Mouse (Mus musculus) ES-CJ7 (cell line): ENCODE measurements around the gene Fbxl14.
A peak's percentile ranks its signal among the peaks of the same experiment; 100 is the strongest.

Experiments used
- DNase-seq: peaks from one replicate; pipeline ENCODE4 v3.0.0; 2011; ENCODE audit warnings: low read depth, low spot score

Fbxl14 gene

DNA sequence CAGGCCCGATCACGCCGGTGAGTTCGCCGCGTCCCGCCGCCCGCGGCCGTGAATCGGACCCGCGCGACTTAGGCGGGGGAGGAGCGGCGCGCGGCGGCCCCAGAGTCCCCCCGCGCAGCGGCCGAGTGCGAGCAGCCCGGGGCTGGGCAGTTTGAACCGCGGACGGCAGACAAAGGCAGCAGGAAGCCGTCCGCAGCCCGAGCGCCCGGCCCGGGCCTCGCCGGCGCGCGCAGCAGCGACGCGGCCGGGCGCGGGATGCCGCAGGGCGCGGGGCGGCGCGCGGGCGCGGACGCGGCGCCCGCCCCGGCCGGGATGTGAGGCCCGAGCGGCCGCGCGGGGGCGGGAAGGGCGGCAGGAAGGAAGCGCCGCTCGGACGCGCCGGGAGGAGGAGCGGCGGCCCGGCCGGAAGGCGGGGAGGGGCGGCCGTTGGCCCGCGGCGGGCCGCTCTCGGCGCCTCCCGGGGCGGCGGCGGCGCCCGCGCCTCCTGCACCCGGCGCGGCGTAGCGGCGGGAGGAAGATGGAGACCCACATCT lies at the start of gene Fbxl14:
Gene Fbxl14, plus strand, starts transcription at position 326 of the 533 bp plus-strand sequence.
- peak; percentile 61 for DNase-seq

DNA sequence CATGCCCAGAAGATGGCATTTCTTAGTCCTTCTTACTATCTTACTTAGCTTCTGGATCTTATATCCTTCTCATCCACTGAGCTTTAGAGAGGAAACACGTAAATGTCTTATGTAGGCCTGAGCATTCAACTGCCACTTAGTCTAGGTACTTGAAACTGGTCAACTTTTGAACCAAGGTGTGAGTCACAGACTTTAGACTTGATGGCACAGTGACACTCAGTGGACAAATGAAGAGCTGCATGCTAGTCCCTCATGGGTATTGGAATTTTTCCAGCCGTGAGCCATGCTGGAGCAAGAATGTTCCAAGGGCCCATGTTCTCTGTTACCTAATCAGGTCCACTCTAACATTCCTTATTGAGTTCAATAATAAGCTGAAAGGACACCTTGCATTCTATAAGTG lies 49.0 kb upstream of the Fbxl14 start:
- DNase-seq = peak; percentile 83

DNA sequence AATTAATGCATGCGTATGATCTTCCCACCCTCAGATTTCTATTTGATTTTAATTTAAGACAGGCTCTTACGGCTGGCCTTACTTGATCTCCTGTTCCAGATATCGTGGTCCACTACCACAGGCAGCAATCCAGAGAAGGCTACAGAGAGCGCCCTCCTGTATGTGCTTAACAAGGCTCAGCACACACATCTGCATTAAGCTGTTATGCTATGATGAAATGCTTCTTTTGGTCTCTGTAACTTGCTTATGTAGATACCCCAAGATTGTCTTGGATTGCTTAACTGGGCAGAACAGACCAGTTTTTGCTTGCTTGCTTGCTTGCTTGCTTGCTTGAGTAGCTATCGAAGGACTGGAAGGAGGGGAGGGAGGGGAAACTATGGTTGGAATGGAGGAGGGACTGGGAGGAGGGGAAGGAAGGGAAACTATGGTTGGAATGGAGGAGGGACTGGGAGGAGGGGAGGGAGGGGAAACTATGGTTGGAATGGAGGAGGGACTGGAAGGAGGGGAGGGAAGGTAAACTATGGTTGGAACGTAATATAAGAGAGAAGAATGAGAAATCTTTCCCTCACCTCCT lies 47.6 kb upstream of the Fbxl14 start:
- DNase-seq = no peak

DNA sequence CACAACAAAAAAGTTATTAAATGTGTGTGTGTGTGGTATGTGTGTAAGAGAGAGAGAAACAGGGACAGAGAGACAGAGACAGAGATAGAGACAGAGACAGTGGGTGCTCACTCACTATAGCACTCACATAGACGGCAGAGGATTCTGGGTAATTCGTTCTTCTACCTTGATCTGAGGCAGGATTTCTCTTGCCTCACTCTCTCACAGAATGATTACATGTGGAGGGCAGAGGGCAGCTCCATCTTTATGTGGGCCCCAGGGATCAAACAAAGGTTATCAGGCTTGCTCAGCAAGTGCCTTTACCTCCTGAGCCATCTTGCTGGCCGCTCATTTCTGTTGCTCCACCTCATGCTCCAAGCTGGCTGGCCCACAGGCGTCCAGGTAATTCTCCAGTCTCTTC lies 45.1 kb upstream of the Fbxl14 start:
- no peak for DNase-seq

DNA sequence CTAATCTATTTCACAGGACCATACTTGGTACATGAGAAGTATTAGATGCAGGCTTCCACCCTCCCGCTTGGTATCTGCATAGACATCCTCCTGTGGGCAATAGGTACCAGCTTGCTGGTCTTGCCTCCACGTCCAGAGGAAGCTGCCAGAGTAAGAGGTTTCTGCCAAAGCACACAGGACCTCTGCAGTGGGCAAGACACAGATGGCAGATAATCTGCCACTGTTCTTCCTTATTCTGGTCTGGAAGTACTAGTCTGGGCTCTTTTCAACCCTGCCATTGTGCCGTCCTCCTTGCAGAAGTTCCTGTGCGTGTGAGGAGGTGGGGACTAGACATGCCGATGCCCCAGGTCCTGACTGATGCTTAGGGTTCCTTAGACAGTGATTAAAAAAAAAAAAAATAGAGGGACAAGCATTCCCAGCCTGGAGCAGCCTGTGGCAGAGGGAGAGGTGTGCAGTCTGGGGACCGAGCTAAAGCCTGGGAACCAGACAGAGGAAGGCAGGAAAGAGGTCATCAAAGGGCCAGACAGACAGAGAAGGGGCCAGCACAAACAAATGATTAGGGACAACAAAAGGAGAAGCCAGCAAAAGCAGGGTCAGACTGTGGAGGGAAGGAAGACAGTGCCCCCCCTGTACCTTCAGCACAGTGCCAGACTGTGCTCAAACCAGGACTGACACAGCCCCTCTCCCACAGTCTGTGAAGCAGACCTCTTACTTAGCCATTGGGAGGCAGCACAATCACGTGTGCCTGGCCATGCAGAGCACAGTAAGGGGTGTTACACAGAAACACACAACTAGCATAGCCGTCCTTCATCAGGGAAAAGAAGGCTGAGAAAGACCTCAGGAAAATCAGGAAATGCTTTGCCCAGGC lies 41.3 kb upstream of the Fbxl14 start:
- DNase-seq = no peak

DNA sequence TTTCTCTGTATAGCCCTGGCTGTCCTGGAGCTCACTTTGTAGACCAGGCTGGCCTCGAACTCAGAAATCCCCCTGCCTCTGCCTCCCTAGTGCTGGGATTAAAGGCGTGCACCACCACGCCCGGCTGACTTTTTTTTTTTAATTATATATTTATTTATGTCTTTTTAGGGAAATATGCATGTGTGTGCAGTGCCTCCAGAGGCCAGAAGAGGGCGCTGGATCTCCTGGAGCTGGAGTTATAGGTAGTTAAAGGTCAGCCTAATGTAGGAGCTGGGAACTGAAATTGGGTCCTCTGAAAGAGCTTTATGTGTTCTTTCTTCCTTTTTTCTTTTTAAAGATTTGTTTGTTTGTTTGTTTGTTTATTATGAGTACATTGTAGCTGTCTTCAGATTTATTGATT lies 36.7 kb upstream of the Fbxl14 start:
- peak; percentile 72 for DNase-seq

DNA sequence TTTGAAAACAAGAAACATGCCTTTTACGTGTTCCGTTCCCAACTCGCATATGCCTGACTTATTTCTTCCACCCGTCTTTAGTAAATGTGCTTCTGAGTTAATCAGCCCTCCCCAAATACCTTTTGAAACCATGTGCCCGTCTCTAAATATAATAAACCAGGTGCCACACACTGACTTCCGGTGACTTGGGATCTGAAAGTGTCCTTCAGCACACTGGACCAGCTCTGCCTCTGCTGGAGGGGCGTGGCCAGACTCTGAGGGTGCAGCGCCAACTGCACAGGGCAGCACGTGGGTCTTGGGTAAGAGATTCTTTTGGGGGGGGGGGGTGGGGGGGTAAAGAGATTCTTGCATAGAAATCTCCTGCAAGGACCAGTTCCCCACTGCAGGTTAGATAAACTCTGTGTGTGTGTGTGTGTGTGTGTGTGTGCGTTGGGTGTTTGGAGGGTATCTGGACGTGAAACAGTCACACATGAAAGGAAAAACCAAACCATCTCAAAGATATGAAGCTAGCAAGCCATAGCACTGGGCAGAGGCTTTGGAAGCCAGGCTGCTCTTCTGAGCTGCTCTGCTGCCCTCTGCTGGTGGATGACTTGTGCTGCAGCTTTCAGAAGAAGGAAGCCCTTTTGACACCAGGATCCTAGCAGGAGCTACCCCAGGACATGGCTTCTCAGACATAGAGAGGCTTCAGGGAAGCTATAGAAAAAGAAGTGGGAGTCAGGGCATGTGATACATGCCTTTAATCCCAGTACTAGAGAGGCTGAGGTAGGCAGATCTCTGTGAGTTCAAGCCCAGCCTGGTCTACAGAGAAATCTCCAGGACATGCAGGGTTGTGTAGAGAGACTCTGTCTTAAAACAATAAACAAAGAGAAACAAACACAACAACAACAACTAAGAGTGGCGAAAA lies 35.5 kb upstream of the Fbxl14 start:
- DNase-seq = peak; percentile 94

DNA sequence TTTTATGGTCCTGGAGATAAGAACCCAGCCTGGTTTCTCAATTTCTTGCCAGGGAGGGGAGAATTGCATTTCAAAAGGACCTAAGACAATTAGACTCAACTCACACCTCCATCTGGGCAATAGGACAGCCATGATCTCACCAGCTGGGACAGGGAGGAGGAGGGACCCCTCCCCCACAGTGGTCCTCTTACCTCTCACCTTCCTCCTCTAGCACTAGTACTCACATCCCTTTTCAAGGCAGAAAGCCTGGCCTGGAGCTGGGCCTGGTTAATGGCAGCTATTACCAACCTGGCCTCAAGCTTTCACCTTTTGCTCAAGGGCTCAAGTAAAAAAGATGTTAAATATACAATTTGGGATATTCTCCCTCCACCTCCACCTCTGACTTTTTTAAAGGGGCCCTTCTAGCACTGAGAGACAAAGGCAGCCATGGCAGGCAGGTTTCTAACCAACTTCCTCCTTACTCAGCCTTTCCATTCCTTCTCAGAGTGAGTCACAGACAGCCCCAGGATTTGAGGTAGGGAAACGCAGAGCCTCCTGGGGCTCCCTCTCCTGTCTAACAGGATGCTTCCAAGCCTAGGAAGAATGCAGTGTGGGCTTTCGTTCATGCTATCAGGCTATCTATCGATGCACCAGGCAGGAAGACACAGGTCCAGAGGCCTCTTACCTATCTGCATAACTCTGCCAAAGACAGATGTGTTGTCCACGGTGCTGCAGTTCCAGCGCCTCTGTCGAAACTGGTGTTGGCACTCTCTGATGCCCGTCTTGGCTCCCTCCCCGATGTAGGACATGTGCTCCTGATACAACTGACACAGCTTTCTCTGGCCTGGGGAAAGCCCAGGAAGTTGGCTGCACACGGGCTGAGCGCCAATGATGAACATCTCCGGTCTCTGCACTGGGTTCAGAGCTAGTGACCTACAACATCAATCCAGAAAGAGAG lies 33.5 kb upstream of the Fbxl14 start:
- no peak for DNase-seq

DNA sequence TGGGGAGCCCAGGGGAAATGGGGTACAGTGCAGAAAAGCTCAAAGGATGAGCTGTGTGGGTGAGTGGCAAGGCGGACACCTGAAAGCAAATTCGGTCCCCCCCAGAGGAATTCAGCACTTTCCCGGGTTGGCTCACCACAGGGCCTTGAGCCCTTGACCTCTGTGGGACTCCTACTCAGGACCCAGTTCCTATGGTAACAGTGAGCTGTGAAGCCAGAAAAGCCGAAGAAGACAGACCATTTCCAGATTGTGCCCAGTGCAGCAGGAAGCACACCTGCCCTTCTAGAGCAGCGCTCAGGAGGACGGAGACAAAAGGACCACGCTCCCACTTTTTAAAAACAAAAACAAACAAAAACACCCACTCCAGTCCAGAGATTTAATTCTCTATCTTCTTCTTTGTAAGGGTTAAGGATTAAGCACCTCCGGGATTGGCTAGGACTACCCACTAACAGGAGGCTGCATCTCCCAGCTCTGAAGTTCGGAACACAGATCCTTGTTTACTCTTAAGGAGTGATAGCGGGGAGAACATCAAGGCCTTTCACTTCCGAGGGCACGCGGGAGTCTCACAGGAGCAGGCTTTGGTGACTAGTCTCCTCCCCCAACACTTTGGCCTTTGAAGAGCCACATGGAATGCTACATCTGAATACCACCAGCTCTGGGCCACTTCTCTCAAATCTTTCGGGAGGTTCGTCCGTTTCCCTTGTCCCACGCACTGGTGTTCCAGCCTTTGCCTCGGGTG lies 31.0 kb upstream of the Fbxl14 start:
- DNase-seq = peak; percentile 80

DNA sequence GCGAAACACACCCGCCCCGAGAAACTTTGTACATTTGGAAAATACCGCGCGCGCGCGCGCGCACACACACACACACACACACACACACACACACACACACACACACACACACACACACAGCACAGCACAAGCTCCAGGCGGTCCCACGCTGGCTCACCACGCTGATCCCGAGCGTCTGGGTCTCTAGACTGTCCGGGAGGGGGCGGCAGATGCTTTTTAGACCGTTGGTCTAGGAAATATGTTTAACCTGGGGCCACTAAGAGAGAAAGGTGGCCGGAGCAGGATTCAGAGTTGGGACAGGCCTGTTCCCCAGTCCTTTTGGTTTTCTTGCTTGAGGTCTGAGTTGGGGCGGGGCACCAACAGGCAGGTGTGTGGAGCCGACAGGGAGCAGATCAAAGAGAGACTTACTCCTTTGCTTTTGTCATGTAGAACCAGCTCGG lies 30.4 kb upstream of the Fbxl14 start:
- DNase-seq = peak; percentile 95

DNA sequence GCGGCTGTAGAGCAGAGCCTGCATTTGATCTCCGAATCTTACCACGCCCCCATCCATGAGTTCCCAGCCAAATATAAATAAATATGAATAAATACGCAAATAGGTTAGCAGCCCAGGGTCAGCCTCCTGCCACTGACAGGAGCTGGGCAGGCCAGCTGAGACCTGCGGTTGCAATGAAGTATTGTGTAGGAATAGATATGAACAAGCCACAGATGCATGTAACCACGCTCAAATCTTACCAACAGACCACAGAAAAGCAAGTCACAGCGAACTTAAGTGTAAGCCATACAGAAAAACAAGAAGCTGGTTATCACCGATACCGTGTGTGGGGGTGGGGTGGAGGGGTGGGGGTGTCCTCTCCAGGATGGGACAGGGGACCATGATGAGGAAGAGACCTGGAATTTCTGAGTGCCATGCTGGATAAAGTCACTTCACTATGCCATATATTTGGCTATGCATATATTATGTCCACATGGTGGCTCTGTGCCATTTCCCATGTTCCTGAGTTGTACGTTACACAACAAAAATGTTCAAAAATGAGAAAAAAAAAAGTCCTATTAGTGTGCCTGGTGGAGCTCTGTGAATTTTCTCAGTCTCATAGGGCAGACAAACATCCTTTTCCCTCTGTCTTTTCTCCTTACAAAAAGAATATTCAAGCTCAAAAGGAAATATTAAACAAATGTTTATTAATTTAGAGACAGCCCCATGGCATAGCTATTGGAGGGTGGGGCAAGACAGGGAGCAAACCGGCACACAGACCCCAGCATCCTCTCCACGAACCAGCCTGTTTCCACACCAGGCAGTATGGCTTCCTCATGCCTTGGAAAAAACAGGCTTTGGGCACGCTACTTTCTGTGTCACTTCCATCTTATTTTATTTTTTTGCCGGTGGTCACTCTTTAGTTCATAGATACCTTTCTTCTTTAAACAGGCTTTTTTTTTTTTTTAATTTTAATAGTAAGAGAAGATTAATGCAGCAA lies 28.2 kb upstream of the Fbxl14 start:
- no peak for DNase-seq

DNA sequence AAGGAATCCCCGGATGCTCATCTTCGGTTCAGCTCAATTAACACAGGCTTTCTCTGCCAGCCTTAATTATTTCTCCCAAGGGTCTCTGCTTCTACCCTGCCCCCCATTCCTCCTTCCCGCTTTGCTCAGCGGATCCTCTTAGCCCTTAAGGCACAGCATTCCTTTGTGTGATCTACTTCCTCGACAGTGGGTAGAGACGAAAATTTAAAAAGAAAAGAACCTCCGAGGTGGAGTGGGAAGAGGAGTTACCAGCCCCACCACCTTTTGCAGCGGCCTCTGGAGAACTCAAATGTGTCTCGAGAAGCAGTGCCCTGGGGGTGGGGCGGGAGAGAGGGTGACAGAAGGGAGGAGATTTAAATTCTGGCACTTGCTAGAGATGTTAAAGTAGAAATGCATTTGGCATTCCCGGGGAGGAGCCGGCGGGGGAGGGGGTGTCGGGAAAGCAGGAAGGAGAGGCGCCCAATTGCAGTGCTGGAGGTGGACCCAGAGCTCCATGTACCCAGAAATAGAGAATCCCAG lies 27.4 kb upstream of the Fbxl14 start:
- DNase-seq = peak; percentile 87

DNA sequence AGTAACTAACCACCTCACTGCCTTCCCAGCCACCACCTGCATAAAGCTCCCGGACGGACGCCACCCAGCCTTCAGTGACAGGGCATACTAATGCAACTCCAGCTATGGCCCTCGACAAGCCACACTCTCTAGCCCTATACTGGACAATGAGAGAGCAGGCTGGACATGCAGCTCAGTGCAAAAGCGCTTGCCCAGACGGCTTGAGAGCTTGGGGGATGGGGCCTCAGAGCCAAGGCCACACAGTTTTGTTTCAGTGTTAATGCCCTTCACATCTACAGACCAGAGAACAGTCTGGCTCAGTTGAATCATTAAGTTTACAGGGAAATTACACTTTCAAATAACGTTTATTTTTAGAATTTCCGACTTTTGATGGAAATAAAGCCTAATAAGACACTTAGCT lies 21.3 kb upstream of the Fbxl14 start:
- no peak for DNase-seq

DNA sequence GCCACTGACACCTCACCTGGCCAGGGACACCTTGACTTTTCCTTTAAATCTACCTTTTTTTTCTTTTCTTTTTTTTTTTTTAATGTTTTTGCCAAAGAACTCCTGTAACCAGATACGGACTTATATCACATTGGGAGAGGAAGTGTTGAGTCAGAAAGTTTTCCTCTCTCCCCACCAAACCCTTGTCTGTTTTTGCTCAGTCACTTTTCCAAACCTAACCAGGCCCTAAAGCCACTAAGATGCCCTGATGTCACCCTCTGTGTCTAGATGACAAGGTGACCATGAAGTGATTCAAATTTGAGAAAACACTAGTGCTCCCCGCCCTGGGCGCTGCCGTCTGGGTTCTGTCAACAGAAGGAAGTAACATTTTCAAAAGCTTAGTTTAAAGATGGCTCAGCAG lies 20.4 kb upstream of the Fbxl14 start:
- DNase-seq = no peak

DNA sequence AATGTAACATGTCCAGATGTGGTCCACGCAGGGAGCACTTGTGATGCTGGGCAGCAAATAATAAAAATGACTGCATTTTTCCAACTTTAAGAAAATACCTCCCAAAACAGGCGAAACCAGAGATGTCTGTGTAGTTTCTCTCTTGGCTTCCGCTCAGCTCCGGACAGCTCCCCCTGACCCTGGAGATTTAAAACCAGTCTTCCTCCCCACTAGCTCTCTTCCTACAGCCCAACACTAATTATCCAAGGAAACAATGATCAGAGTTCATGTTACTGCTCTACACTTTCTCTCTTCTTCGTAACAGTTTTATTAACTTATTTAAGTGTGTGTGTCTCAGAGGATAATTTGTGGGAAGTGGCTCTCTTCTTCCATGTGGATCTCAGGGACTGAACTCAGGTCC lies 19.1 kb upstream of the Fbxl14 start:
- DNase-seq = no peak

DNA sequence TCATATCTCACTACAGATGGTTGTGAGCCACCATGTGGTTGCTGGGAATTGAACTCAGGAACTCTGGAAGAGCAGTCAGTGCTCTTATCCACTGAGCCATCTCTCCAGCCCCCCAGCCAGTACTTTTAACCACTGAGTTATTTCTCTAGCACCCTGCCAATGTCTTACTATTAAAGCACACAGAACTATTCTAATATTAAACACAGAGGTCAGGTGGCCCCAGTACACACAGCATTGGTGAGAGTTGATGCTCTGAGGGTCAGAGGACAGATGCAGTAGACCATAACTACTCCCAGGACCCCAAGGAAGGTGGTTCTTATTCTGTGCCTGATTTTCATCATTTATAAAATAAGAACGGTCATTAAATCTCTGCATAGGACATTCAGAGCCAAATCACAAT lies 13.3 kb upstream of the Fbxl14 start:
- DNase-seq = no peak

DNA sequence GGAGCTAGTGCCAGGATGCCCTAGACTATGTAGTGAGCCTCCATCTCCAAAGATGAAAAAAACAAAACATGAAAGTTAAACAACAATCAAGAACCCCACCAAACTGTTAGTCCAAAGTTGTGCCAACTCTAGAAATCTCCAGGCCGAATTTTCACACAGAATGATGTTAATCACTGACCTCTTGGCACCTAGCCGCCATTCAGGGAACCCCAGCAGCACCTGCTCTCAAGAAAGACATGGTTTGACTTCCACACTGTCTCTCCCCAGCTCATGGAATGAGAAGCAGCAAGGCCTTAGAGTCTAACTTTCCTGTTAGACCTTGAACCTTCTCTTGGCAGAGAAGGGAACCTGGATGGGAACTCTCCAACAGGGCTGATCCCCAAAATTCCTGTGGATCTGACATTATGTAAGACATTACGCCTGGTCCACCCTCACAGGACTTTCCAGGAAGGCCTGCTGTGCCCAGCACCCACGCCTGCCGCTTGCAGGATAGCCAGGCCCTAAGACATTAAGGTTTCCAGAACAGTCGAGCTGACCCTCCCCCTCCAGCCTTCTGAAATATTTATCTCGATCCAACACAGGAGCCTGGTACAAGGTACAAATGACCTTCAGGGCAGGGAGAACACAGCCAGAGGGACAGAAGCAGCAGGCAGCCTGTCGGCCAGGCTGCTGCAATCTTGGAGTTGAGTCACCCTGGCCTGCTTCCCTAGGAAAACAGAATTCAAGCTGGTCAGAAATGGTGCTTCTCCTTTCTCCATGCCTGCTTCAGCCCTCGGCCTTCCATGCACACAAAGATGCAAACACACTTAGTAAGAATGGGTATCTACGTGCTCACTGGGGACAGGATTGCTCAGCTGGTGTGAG lies 12.3 kb upstream of the Fbxl14 start:
- DNase-seq = no peak

DNA sequence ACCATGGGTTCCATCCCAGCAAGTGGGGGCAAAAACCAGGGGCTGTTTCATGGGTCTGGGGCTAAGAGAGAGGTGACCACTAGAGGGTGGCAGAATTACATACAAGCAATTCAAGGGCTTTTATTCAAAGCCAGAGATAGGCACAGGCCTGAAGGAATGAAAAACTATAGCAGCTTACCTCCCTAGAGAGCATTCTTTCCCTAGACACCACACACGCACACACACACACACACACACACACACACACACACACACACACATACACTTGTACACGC lies 11.7 kb upstream of the Fbxl14 start:
- DNase-seq = no peak
